Mouse (Mus musculus) megakaryocyte, embryonic 14.5 days (primary cell): ENCODE results near the gene Dnaaf3.

Experiments
- FLI1 ChIP-seq: IDR thresholded peaks from 2 replicates; pipeline ENCODE4 v1.6.1; 2012; ENCODE audit warnings: low read length, inconsistent platforms, mixed read lengths
- GATA1 ChIP-seq: IDR thresholded peaks from 3 replicates; pipeline ENCODE4 v1.6.1; 2012; ENCODE audit warnings: mixed read lengths, low read length, inconsistent platforms, borderline replicate concordance

DNA sequence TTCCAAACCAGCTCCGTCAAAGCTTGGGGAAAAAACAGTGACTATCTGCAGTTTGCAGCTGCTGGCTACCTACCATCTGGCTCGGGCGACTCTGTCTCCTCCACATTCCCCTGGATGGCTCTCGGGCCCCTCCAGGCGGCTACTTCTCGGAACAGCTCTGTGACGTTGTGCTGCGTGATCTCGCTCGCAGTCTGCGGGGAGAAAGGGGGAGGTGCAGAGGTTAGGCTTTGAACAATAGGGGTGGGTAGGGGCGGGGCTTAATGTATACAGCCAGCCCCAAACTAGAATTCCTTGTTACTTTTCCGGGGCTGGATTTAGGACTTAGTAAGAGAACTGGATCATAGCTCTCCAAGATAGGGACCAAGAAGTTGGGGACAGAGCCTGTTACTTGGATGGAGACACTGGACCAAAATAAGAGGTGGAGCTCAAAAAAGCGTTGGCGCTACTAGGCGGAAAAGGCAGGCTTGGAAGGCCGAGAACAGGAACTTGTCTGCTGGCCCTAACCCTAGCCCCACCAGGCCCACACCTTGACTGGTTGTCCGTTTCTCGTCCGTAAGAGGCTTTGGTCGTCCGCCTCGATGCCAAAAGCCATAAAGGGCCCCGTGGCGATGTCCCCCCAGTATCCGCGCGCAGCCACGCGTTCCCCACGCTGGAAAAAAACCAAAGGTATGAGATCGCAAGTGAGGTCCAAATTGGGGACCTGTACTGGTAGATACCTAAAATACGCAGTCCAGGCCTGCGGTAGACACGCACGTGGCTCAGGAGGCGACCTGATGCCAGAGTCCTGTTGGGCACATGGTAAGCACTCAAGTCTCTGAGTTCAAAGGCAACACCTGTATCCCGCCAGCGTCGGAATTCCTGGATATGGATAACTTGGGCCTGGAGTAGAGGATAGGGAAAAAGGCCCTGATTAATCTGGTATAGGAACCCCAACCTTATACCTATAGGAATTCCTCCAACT is 5.6 kb downstream of the Dnaaf3 start:
- TF ChIP-seq GATA1: no peak
- TF ChIP-seq FLI1: no peak
